Mouse (Mus musculus): ENCODE data around the gene Mpst.

The Mpst gene

DNA sequence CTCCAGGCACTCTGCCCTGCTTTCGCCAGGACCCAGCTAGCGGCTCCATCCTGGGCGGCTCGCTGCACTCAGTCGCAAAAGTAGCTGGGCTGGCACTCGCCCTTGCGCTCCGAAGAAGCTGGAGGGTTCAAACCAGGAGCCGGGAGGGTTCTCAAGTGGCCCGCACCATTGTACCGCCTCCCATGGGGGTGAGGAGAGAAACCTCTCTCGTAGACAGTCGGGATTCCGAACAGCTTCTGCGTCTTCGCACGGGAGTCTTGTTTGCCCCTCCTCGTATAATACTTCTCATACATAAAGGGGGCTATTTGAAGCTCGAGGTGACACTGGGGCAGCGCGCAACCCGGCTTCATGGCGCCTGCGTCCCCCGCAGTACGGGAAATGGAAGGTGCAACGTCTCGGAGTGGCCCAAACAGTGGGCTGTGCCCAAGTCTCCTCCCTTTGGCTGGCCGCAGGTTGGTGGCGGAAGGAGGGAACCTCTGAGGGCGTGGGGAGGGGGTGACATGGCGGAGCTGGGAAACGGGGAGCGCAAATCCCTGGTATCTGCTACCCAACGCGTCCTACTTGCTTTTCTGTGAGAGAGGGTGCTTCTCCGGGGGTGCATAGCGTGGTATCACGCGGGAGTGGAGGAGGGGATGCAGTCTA is at the start of gene Mpst:
Gene Mpst (plus strand): TSS at position 124 of the 642 bp plus-strand sequence.
- peak; percentile 88 for DNase-seq (ENCODE audit: extremely low read depth, insufficient read length, low spot score)

DNA sequence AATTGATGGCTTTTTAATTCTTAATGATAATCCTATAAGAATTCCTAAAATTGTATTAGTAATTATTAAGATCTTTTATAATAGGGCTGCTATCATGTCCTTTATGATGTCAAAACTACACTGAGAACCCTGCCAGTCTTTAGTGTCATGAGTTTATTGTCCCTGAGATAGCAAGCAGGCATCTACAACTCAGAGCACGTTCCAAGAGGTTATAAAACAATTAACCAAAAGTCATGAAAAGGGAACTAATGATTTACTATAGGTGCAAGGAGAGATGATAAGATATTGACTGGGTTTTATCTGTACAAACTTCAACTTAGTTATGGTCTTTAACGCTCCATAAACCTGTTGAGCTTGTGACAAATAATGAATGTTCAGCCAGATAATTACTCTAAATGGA is 40.3 kb upstream of the Mpst start:
- DNase-seq (ENCODE audit: extremely low read depth, insufficient read length, low spot score): no peak

DNA sequence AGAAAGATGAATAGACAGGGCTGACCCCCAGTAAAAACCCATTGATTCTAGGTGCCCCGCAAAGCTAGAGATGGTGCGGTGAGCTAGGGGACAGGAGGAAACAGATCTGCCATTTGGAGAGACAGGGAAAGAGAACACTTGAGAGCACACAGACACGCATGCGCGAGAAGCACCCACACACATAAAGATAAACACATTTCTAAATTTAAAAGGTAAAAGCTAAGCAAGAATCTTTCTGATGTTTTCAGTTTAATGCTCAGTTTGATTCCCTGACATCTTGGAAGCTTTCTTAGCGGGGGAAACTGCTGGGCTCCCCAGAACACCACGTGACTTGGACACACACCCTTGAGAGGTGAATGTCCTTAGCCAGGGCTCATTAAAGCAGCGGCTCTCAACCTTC is 39.3 kb upstream of the Mpst start:
- no peak for DNase-seq (ENCODE audit: extremely low read depth, insufficient read length, low spot score)

DNA sequence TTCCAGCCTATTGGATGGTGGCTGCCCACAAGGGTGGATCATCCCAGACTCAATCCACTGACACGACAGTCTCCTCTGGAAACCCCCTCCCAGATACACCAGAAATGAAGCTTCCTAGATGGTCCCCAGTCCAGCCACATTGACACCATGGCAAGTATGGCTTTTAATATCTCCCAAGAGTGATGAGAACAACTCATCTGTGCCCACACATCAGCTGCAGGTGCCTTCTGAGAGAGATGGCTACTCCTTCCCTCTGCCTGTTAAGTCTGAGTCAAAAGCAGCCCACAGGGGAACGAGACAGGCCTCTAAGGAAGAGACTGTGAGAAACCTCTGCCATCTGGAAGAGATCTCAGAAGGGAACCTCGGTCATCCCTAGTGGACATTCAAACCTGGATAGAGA is 38.4 kb upstream of the Mpst start:
- DNase-seq (ENCODE audit: extremely low read depth, insufficient read length, low spot score): no peak

DNA sequence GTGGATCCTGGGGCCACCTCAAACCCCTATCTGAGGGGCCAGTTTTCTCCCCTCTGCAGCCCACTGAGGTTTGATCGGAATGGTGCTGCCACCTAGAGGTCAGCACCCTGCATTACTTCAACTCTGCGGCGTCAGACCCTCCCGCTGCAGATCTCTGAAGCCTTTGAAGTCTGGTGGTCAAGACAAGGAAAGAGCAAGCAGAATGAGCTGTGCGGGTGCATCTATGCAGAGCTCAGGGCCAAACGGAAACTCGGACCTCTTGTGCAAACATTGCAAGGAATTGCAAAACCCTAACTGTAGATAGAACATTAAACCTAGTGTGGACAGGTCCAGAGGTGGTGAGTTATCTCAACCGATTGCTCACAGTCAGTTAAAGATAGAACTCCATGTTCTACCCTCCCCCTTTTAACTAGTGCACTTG is 37.3 kb upstream of the Mpst start:
- DNase-seq (ENCODE audit: extremely low read depth, insufficient read length, low spot score): no peak

DNA sequence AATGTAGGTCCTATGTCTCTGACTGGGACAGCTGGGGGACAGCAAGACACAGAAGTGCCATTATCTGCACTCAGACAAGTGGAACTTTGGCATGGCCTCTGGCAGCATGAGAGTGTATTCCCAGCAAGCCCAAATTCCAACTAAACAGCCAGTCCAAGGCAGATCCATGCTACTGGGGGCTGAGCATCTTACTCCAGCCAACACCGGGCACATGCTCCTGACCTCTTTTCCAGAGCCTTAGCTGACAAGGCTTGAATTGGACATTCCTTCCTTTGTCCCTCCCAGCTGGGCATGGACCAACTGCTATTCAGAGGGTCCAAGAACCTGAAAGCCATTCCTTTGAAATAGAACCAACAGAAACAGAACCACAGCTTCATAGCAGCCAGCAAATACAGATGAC is 36.6 kb upstream of the Mpst start:
- no peak for DNase-seq (ENCODE audit: extremely low read depth, insufficient read length, low spot score)

DNA sequence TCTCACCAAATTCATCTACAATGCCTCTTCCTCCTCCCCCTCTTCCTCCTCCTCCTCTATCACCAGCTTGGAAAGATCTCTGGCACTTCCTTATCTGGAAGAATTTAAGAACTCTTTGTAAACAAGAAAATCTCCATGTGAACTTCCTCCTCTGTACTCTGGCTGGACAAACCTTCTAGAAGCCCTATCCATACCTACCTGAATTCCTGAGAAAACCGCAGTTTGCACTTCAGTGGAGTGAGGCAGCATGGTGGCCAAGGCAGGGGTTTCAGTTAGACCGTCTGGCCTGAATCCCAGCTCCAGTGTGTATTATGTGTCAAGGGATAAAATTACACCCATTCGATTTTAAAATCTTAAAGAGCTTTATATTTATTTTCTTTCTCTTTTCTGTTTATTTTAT is 33.4 kb upstream of the Mpst start:
- DNase-seq (ENCODE audit: extremely low read depth, insufficient read length, low spot score): no peak

DNA sequence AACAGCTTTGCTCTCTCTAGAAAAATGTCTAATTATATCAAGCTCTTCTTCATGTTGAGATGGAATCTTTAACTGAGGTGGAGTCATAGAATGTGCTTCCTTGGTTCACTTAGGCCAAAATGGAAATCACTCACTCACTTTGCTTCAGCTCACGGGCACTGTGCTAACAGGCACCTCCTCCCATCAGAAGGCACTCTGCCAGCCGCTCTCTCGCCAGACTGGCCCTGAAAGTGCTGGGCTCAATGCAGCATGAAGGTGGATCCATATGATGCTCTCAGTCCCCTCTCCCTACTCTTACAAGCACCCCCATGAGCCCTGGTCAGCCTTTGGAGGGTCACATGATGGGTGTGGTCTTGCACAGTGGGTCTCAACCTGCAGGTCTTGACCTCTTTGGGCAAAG is 32.0 kb upstream of the Mpst start:
- no peak for DNase-seq (ENCODE audit: extremely low read depth, insufficient read length, low spot score)

DNA sequence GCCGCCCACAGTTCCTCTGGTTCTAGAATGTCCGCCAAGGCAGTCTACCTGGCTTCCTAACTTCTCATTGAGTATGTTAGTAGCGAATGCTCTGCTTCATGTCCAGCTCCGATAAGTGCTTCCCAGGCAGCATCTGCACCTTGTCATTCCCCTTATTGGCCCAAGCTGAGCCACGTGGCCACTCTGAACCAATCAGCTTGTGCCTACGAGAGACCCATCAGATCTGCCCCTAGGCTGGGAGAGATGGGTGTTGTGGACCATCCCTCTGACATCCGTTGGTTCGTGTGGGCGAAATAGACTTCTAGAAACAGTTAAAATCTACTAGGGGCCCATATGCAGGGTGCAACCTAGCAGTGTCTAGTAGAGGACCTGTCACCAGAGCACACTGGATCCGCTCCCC is 28.4 kb upstream of the Mpst start:
- no peak for DNase-seq (ENCODE audit: extremely low read depth, insufficient read length, low spot score)

DNA sequence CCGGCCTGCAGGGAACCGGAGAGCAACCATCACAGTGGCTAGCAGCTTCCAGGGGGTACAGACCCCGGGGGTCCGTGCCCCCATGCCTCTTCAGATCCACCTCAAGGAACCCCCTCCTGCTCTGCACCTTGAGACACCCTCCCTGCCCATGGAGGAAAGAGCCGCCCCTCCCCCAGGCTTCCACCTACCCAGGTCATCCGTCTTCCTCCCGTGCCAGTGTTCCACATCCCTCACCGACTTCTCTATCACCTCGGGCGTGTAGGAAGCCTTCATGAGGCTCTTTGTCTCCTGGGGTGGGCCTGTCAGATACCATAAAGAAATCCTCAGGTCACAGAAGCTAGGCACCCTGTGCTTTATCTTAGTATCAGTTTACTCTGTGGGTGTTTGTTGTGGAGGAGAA is 27.7 kb upstream of the Mpst start:
- no peak for DNase-seq (ENCODE audit: extremely low read depth, insufficient read length, low spot score)

DNA sequence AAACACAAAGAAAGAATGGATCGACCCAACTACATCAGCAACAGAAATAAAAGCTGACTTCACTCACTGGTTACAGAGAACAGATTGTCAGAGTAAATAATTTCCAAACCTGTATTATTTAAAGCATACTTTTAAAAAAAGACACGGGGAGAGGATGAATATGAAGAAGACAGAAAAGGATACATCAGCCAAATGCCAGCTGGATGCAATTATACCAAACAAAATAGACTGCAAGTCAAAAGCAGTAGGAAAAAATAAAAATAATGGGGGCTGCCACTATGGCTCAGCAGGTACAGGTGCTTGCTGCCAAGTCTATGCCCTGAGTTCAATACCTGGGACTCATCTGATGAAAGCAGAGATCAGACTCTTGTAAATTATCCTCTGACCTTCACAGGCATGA is 26.0 kb upstream of the Mpst start:
- no peak for DNase-seq (ENCODE audit: extremely low read depth, insufficient read length, low spot score)

DNA sequence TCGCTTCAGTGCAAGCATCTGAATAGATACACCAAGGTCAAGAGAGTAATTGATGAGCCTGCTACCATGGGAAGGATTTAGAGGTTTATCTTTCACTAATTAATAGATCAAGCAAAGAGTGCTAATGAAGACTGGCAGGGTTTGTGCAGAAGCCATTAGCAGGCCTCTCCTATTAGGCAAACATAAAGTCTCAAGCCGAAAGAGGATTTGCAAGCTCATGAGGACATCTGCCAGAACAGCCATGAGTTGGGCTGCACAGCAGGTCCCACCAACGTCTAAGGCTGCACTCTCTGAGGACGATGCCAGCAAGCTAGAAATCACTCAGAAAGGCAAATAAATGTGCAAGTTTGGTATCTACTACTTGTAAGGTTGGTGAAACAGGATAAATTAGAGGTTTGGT is 25.5 kb upstream of the Mpst start:
- no peak for DNase-seq (ENCODE audit: extremely low read depth, insufficient read length, low spot score)

DNA sequence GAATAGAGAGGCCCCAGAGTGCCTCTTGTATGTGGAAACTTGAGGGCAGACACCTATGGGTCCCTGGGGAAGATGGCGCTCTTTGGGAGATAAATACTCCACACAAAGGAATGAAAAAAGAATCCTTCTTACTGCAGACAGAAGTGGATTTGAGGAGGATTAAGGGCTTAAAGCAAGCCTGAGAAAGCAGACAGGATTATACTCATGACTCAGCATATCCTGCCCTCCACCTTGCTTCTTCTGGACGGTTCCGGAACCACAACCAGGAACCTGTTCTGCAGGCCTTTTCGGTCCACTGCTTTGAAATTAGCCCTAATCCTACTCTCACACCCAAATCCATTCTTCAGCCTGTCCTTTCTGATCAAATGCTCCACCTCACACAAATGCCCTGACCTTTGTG is 24.1 kb upstream of the Mpst start:
- DNase-seq (ENCODE audit: extremely low read depth, insufficient read length, low spot score): no peak

DNA sequence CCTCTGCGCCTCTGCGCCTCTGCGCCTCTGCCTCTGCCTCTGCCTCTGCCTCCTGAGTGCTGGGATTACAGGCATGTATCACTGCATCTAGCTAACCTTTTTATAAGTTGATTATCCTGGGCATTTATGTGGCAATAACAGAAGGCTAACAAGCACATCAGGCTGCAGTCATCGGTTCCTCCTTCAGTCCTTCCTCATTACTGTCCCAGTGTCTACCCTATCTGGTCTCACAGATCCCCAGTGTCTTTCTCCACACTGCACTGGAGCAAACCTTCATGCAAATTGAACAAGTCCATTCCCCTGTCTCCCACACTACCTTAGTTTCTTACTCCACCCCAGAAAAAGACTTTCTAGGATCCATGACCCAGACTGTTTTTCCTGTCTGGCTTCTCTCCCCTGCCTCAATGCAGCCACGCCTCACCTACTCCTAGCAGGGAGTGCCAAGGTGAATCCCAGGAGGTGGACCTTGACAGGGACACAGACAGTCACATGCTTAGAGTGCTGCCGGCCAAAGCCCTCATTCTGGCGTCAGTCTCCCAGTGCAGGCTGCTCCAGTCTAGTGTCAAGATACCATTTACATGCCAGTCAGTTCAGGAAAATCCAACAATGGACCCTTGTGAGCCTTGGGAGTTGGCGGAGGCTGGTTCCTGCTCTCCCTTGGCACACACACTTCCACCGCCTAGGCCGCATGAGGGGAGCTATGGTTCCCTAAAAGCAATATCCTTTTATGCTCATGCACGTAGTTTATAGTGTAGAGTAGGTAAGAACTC is 22.6 kb upstream of the Mpst start:
- DNase-seq (ENCODE audit: extremely low read depth, insufficient read length, low spot score): no peak

DNA sequence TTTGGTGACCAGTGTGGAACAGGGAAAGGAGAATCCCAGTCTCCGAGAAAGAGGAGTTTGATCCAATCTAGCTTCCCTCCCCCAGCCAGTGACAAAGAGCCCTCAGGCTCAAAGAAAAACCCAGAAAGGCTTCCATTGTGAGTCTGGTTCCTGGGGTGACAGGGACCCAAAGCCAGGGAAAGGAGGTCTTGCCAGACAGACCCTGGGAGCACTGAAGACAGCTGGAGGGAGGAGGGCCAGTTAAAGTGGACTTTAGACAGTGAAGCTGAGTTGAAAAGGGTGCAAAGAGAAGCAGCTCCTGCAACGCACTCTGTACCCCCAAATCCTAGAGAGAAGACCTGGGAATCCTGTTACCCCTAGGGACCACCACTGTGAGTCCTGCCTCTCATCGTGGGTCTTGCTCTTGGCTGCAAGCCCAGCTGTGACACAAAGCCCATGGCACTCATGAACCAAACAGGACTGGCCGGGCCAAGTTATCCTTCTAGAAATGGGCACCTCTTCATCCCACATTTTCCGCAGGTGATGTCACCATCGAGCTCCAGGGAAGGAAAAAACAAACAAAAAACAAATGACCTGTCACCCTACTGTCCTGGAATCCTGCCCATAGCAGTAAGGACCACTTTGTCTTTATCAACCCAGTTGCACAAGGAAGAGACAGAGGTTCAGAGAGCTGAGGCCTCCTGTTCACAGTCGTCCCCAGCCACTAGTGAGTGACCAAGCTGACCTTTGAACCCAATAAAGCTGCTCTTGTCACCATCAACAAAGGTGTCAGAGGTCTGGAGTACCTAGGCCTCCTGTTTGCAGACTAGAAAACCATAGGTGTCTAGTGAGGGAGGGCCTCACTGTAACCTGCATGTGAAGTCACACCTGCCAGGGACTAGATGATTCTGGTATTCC is 21.7 kb upstream of the Mpst start:
- DNase-seq (ENCODE audit: extremely low read depth, insufficient read length, low spot score): no peak

DNA sequence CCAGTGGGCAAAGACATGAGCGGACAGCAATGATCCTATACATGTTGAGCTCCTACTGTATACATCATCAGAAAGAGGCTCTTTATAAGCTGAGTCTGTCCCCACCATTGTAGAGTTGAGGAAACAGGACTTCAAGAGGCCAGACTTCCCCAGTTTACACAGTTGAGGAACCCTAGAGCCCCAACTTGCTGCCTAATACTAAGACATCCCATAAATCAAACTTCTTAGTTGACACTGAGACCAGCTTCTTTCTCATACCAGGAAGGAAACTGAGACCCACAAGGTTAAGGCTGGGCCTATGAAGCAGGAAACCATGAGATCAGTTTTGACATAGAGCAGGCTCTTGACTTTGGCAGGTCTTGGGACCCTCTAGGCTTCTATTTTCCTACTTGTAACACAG is 20.7 kb upstream of the Mpst start:
- no peak for DNase-seq (ENCODE audit: extremely low read depth, insufficient read length, low spot score)

DNA sequence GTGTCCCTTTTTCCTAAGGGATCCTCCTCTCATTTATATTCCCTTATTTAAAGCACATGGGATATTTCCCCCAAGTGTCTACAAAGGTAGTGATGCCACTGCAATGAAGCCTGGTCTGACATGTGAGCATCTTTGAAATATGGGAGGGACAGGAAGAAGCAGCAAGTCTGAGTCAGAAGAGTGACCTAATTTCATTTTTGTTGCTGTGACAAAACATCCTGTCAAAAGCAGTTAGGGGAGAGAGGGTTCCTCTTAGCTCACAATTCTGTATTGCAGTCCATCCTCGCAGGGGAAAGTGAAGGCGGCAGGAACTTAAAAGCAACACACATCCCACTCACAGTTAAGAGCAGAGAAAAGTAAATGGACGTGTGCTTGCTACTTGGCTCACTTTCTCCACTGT is 15.4 kb upstream of the Mpst start:
- DNase-seq (ENCODE audit: extremely low read depth, insufficient read length, low spot score): no peak

DNA sequence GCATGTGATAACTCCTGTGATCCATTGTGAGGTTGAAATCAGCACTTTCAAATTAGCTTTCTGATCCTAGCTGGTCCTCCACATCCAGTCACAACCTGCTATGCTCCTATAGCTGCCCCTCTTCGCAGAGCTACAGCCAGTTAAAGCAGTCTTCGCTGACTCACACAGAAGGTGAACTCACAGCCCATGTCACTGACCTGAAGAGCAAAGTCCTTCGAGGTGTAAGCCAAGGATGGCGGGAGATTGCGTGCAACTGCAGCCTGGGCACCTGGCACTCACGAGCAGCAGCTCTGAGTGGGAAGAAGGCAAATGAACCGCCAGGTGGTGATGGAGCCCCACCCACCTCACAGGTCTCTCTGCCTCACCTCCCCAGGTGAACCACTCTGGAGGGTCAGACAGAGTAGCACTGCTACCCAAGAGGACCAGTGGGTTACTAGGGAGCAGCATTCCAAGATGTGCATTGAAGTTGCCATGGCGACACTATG is 10.7 kb upstream of the Mpst start, which contains the start of gene Tex33:
Gene Tex33 (minus strand): TSS at position 435 of the 485 bp plus-strand sequence.
- DNase-seq (ENCODE audit: extremely low read depth, insufficient read length, low spot score): no peak

DNA sequence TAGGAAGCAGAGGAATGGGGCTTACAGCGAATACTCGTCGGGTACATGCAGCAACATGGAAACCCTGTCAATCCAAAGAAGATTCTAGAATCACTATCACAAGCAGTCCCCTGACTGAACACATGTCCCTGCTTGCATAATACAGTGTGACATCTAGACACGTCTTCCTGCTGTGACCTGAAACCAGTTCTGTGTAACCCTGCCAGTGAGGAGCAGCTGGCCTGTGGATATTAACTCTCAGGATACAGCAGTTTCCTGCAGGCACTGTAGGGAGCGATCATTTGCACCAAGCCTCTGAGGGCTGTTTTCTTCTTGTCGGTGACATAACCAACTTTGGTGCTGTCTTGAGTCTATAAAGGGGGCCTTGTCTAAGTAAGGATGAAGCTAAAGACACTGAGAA is 4.9 kb upstream of the Mpst start:
- no peak for DNase-seq (ENCODE audit: extremely low read depth, insufficient read length, low spot score)

DNA sequence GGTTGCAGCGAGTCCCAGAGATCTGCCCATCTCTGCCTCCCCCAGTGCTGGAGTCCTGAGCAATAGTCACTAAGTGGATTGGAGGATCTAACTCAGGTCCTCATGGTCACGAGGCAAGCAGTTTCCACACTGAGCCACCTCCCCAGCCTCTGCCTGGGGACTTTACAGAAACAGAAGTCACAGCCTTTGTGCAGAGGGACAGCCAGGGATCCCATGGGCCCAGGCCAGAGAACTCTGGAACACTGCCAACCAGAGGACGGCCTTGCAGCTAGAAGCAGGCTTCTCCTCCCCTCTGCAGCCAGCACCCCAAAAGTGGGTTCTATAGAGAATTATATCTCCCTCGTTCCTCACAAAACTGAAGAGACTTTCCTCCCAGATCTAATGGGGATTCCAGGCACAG is 4.3 kb upstream of the Mpst start:
- no peak for DNase-seq (ENCODE audit: extremely low read depth, insufficient read length, low spot score)

DNA sequence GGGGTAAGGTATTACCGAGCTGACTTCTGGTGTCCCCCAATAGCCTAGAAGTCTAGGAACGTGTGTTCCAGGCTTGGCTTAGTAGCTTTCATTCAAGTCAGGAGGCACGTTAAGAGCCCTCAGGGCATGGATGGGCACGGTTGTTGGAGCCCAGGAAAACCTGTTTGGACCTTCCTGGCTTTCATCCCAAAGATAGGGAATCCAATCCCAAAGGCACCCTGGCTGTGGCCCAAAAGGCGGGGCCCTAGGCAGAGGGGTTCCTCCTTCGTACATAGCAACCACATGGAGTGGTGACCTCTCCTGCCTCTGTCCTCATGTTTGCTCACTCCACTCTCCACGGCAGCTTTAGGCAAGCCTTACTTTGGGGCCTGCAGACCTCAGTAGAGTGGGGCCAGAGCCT is 3.8 kb upstream of the Mpst start:
- DNase-seq (ENCODE audit: extremely low read depth, insufficient read length, low spot score): no peak
